20 mouse cellular contexts compared by ENCODE assay signal in genomic region chr5:151065228-151065627, GRCm38 (mm10).
DNase-seq lines count a peak whose midpoint lies in the region; ATAC-seq and TF ChIP-seq lines count a peak whose summit lies in the region.
"Had no signal": no experiment of that assay in that cellular context is flagged by ENCODE, and none has a peak within 500 bp of the region (broad histone marks: within the 10 kb centered on the region; RNA-seq: fewer than 3 reads in every experiment).

No protein-coding gene starts in this region.

- no peak for TF ChIP-seq CTCF in kidney, adult 2 months (conservative IDR thresholded peaks at IDR 0.05; ENCODE audit: insufficient read depth, insufficient read length, low read depth, low read length)

- H3K4me3 ChIP-seq in kidney, adult 2 months (ENCODE audit: insufficient read depth, low read depth, low read length), result no peak overlapping the region
- no peak overlapping the region for H3K4me3 ChIP-seq in kidney, embryonic 16.5 days (ENCODE audit: low read length)
- H3K4me3 ChIP-seq in heart, embryonic 14.5 days (ENCODE audit: control insufficient read depth in 1 of 2, insufficient read depth in 1 of 2, low read depth in 1 of 2, low read length in 2 of 2), result no peak overlapping the region
- H3K4me3 ChIP-seq: embryonic facial prominence, embryonic 15.5 days; limb, embryonic 12.5 days; megakaryocyte, embryonic 14.5 days had no signal

- TF ChIP-seq POLR2A in kidney, adult 2 months (IDR thresholded peaks at IDR 0.05; ENCODE audit: low read depth, low read length), result no peak

- no peaks in the 10 kb centered on the region for H3K27me3 ChIP-seq in kidney, adult 2 months (replicated peaks; ENCODE audit: control insufficient read depth, insufficient read depth, low read length)
- H3K27me3 ChIP-seq in kidney, embryonic 16.5 days (ENCODE audit: insufficient read depth, low read length), result no peaks in the 10 kb centered on the region
- H3K27me3 ChIP-seq in heart, embryonic 14.5 days (ENCODE audit: control insufficient read depth, insufficient read depth, low read length), result no peaks in the 10 kb centered on the region
- H3K27me3 ChIP-seq: embryonic facial prominence, embryonic 15.5 days; limb, embryonic 12.5 days; megakaryocyte, embryonic 14.5 days had no signal

- DNase-seq in kidney, adult 2 months, result peak; percentile 68
- DNase-seq in 3T3-L1 (ENCODE audit: low read depth, low spot score), result peak; percentile 90
- DNase-seq in Muller cell, postnatal 12 days (ENCODE audit: inconsistent ontology term), result peak; percentile 35
- DNase-seq in right cerebral cortex, postnatal 4 days, result no peak
- no peak for DNase-seq in urinary bladder, postnatal 25 days (ENCODE audit: low spot score)
- DNase-seq in adrenal gland, adult 18-20 months (ENCODE audit: low spot score in 2 of 2), result no peak
- DNase-seq: cerebellum, postnatal 10 days; embryo, embryonic 11 days; gastrocnemius, postnatal 10 days; kidney, adult 18-20 months; kidney, postnatal 4 days; thymus, postnatal 4 days had no signal

- no peak for ATAC-seq in kidney, embryonic 16.5 days (ENCODE audit: low FRiP score, low TSS enrichment)
- no peak for ATAC-seq in heart, embryonic 14.5 days (ENCODE audit: insufficient number of reproducible peaks, insufficient read depth, low FRiP score, low read depth)
- ATAC-seq: hindbrain, postnatal 0 days; midbrain, embryonic 16.5 days had no signal

- H3K27ac ChIP-seq in kidney, adult 2 months (ENCODE audit: insufficient read depth, low read depth, low read length), result peak overlapping the region; percentile 55; the same call in 1 of the 2 replicates
- no peak overlapping the region for H3K27ac ChIP-seq in kidney, embryonic 16.5 days (ENCODE audit: low read length)
- H3K27ac ChIP-seq in heart, embryonic 14.5 days (replicated peaks in 1 of 2; ENCODE audit: control insufficient read depth in 1 of 2, insufficient read depth in 1 of 2, low read depth in 2 of 2, low read length in 2 of 2), result peak overlapping the region; percentile 33 to 47; a peak in 2 of 4 replicates
- H3K27ac ChIP-seq: embryonic facial prominence, embryonic 15.5 days; hindbrain, postnatal 0 days; liver, embryonic 14.5 days had no signal

- no peak overlapping the region for H3K9ac ChIP-seq in kidney, embryonic 16.5 days (replicated peaks; ENCODE audit: low read length)
- H3K9ac ChIP-seq in heart, embryonic 14.5 days (ENCODE audit: low read length), result no peak overlapping the region
- H3K9ac ChIP-seq: embryonic facial prominence, embryonic 15.5 days; limb, embryonic 12.5 days; liver, embryonic 14.5 days had no signal

- H3K36me3 ChIP-seq in kidney, adult 2 months (ENCODE audit: control insufficient read depth, insufficient read depth, low read length), result 0 out of 2 replicates have a peak, but pooled peaks cover 1% of the 10 kb centered on the region
- H3K36me3 ChIP-seq in kidney, embryonic 16.5 days (ENCODE audit: insufficient read depth, low read length), result peaks cover 21% of the 10 kb centered on the region
- peaks cover 20% of the 10 kb centered on the region for H3K36me3 ChIP-seq in heart, embryonic 14.5 days (ENCODE audit: control insufficient read depth, insufficient read depth, low read length)

- peaks cover 9% of the 10 kb centered on the region for H3K9me3 ChIP-seq in kidney, embryonic 16.5 days (ENCODE audit: low read length)
- H3K9me3 ChIP-seq in heart, embryonic 14.5 days (ENCODE audit: control insufficient read depth, low read length), result peaks cover 6% of the 10 kb centered on the region
- H3K9me3 ChIP-seq: embryonic facial prominence, embryonic 15.5 days had no signal

- no peak overlapping the region for H3K4me2 ChIP-seq in kidney, embryonic 16.5 days (replicated peaks; ENCODE audit: low read depth, low read length)
- no peak overlapping the region for H3K4me2 ChIP-seq in heart, embryonic 14.5 days (ENCODE audit: low read length)
- H3K4me2 ChIP-seq: embryonic facial prominence, embryonic 15.5 days; limb, embryonic 12.5 days had no signal

- H3K4me1 ChIP-seq in kidney, adult 2 months (ENCODE audit: control insufficient read depth, insufficient read depth, low read length), result no peaks in the 10 kb centered on the region
- H3K4me1 ChIP-seq in kidney, embryonic 16.5 days (ENCODE audit: insufficient read depth, low read length), result peaks cover 7% of the 10 kb centered on the region; the same call in 1 of the 2 replicates
- H3K4me1 ChIP-seq in heart, embryonic 14.5 days (ENCODE audit: control insufficient read depth in 2 of 2, insufficient read depth in 2 of 2, low read length in 2 of 2), result peaks cover 10 to 31% of the 10 kb centered on the region in 2 experiments
- H3K4me1 ChIP-seq: embryonic facial prominence, embryonic 15.5 days; megakaryocyte, embryonic 14.5 days had no signal

- 38% methylated on average over 1 of the region's 1 CpGs for WGBS in kidney, adult 2 months
- WGBS in kidney, embryonic 16.5 days, result 62% methylated on average over 1 of the region's 1 CpGs
- WGBS in heart, embryonic 14.5 days, result 15% methylated on average over 1 of the region's 1 CpGs

Comparison
In these comparisons a context has a peak if more than half of its experiments do, and no peak if none do; other contexts are left out.
1. DNase-seq: peak in kidney, adult 2 months (single experiment), 3T3-L1 (single experiment) and Muller cell, postnatal 12 days (single experiment); none in right cerebral cortex, postnatal 4 days (single experiment), urinary bladder, postnatal 25 days (single experiment) and adrenal gland, adult 18-20 months (0 of 2).